Mouse (Mus musculus) G1E (cell line): ENCODE measurements around the gene Cand2.

Experiments used
- CTCF ChIP-seq: IDR thresholded peaks from 2 replicates; pipeline ENCODE4 v1.5.1; 2012; ENCODE audit warnings: low read depth, low read length, inconsistent platforms, mixed read lengths
- GATA1 ChIP-seq: IDR thresholded peaks from 2 replicates; pipeline ENCODE4 v1.6.1; 2012; ENCODE audit warnings: borderline replicate concordance, low read length, inconsistent platforms, mixed read lengths
- POLR2AphosphoS5 ChIP-seq: IDR thresholded peaks from 2 replicates; pipeline ENCODE4 v1.6.1; 2012; ENCODE audit warnings: low read depth, low read length, inconsistent platforms; ENCODE audit not compliant: insufficient replicate concordance

GRCm38 (mm10) chr6:115727108-115727507 lies 47.2 kb upstream of the Cand2 start:
- no peak for TF ChIP-seq GATA1
- TF ChIP-seq CTCF = peak; percentile 79
- TF ChIP-seq POLR2AphosphoS5 = no peak
